Mouse (Mus musculus) fat pad, adult 2 months (tissue): ENCODE data around the gene Gm20661.
"Not testable (repeated sequence)": the region's sequence is repeated elsewhere in the genome, so short reads cannot be mapped to it uniquely, and the experiment has no call there.

Experiments used
- DNase-seq: peaks from one replicate; pipeline ENCODE4 v3.0.0-alpha.2; 2011; ENCODE audit warnings: low read depth, low spot score; ENCODE audit errors: extremely low read depth

The Gm20661 gene

DNA sequence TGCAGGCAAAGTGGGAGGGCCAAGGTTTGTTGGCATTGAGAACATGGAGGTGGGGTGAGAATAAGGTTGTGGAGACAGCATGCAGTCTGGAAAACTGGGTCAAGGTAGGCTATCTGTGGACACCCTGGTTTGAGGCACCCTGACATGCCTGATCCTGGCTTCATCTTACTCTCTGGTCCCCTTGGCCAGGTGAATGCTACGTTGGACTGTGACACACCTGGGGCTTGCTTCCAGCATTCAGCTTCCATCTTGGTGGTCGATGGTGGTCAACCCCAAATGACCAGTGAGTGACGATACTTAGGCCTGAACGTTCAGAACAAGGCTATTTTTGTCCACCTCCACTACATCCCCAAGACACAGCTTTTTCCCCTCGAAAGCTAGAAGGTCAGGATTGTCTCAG lies 13.2 kb downstream of the Gm20661 start, which contains the start of gene Gm20662:
Gm20662 (plus strand) TSS at position 301 of the 400 bp plus-strand sequence.
- DNase-seq: no peak

DNA sequence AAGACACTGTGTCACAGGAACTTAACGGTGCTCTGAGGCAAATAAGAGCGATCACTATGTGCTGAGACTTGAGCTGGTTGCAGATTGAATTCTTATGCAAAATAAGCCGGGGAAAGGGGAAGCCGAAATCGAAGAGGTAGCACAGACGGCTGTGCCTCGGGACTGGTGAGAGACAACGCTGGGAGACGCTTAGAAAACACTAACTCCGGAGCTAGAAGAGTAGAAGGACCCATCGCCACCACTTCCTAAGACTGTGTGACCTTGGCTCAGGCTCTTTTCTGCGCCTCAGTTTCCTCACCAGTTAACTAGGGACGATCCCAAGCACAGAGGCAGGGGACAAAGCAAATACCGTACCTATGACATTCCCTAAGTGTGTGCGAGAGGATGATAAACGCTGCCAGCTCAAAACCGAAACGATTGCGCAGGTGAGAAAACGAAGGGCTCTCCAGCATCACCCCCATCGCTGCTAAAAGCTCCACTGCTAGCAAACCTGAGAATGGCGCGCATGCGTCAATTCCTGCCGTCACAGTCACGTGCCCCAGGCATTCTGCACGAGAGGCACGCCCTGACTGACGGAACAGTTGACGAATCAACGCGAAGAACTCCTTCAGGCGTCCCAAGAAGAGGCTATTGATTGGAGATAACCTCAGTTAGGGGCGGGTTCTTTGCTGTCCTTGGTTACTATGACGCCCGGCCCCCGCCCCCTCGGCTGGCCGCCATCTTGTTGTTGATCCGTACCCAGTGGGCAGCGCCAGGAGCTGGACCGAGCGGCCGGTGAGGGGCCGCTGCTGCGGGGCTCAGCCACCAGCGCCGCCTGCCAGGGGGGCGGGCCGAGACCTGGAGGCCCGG lies 19.3 kb downstream of the Gm20661 start, which contains the start of gene Ip6k1:
Ip6k1 (plus strand) TSS at position 580 of the 849 bp plus-strand sequence.
- peak; percentile 95 for DNase-seq

DNA sequence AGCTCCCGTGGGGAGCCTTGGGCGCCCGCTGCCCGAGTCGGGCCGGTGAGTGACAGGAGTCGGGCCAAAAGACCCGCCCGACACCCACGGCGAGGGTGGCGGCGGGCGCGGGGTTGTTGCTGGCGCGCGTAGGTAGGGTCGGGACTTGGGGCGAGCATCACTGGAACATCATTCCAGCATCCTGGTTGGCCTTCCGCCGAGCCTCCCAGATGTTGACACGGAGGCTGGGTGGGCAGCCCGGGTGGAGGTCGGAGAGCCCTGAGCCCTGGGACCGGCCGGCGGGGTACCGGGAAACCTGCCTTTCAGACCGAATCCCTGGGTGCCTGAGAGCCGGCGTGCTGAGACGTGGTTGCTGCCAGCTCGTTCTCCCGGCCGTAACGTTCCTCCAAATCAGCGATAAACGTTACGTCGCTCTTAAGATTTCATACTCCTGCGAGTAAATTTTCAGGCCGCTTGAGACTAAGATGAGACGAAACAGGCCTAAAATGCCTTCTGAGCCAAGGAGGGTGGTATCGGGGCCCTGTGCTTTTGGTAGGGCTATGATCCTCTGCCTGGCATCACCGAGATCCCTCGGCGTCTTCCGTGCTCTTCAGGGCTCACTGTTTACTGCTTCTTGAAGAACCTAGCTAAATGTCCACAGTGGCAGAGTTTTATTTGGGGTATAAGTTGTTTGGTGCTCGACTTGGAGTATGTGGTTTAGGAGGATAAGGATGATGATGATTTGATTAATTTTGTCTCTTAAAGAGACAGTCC lies 20.1 kb downstream of the Gm20661 start:
- DNase-seq: no peak

DNA sequence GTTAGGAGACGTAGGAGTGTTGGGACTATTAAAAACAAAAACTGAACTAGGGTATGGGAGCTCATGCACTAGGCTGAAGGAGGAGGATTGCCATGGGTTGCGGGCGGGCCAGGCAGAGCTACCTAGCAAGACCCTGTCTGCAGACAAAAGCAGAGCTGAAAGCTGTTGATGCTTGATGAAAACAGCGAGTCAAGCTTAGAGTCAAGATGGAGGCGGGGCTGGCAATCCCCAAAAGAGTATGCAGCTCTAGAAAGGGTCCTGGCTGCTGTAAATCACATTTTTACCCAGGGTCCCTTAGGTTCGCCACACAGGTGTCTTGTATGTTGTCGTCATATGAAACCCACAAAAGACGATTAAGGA lies 20.7 kb downstream of the Gm20661 start:
- no peak for DNase-seq

DNA sequence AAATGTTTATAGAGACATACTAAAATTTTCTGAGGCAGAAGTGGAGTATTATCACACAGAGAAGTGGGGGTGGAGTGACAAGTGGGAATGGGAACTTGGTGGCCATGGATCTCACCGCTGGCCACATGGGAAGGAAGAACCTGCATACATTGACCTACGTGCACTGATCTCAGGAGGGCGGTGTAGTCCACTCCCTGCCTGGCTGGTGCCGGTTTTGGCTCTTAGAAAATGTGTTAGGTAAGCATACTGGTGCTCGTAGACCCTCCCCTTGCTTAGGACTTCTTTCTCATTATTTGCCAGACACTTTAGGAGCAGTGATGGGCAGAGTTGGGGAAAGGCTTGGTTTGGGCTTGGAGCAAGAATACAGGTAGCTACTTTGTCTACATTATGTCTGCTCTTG lies 25.2 kb downstream of the Gm20661 start:
- no peak for DNase-seq

DNA sequence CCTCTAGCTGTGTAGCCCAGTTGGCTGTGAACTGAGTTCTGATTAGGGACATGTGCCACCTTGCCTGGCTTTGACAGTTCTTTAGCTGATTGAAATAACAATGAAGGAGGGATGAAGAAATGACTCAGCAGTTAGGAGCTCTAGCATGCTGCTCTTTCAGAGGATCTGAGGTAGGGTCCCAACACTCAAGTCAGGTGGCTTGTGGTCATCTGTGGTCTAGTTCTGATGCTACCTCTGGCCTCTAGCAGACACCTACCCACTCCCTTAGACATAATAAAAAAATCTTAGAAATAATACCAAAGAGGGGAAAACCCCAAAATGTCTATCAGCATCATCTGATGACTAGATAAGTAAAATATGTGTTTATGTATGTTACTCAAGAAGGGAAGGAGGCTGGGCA lies 27.5 kb downstream of the Gm20661 start:
- no peak for DNase-seq

DNA sequence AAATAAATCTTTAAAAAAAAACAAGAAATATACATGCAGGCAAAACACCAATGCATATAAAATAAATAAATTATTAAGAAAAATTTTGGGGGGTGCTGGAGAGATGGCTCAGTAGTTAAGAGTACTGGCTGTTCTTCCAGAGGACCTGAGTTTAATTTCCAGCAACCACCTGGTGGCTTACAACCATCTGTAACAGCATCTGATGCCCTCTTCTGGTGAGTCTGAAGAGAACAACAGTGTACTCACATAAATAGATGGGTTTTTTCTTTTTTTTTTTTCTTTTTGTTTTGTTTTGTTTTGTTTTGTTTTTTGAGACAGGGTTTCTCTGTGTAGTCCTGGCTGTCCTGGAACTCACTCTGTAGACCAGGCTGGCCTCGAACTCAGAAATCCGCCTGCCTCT lies 30.7 kb downstream of the Gm20661 start:
- DNase-seq: not testable (repeated sequence)

DNA sequence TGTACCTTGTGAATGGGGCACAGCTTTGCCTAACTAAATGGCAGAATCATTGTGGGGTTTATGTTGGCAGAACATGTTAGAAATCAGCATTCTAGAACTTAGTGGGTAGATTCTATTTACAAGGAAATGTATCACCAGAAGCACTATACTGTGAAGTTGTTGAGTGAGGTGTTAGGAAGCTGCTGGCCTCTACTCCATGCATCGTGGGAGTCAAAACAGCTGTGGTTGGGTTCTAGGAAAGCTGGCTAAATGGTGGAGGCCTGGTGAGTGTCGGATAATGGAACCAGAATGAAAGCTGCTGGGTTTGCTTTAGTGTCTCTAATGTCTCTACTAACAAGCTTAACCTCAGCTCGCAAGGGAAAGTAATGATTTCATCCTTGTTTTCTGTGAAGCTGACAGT lies 34.3 kb downstream of the Gm20661 start:
- no peak for DNase-seq

DNA sequence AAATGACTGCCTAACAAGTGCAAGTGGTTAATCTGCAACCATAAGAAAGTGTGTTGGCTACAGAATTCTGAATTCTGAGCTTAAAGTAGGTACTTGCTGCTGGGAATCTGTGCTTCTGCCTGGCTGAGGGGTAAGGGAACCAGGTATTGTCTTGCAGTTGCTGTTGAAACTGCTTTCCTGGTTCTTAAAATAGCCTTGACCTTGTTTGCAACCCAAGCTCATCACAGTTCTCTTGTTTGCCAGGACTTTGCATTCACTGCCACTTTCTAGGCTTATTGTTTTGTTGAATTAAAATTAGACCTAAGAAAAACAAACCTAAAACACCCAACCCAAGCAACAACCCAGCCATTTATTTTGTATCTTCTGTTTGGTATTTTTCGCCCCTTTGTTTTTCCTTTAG lies 37.9 kb downstream of the Gm20661 start:
- no peak for DNase-seq

DNA sequence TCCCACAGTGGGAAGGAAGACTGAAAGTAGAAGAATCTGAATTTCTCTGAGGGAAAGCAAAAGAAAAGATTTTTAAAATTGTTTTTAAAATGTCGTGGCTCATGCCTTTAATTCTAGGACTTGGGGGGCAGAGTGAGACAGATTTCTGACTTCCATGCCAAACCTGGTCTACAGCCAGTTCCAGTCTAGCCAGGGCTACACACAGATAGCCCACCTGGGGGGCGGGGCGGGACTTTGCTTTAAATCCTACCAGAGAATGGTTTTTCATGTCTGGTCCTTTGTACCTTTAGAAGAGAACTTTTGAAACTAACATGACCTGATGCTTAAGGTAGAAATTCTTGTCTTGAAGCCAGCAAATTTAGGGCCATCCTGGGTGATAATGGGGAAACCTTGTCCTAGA lies 40.4 kb downstream of the Gm20661 start:
- no peak for DNase-seq

DNA sequence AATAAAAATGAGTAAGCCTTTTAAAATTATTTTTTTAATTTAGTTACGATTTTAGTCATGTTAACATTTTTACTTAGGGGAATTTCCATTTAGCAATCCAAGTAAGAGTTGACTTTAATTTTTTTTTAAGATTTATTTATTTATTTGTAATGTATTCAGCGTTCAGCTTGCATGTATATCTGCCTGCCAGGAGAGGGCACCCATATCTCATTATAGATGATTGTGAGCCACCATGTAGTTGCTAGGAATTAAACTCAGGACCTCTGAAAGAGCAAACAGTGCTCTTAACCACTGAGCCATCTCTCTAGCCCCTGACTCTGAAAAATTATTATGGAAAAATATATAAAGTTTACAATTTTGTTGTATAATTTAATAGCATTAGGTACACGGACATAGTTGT lies 43.7 kb downstream of the Gm20661 start:
- DNase-seq: no peak

DNA sequence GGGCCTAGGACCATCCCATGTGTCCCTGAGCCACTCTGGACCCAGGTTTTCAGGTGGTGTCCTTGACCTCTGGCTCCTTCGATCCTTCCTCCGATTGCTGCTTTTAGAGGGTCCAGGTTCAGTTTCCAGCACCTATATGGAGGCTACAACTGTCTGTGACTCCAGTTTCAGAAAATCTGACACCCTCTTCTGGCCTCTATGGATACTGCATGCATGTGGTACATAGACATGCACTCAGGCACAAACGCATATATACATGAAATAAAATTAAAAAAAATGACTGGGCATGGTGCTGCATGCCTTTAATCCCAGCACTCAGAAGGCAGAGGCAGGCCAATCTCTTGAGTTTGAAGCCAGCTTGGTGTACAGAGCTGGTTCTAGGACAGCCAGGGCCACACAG lies 45.0 kb downstream of the Gm20661 start:
- DNase-seq: no peak

DNA sequence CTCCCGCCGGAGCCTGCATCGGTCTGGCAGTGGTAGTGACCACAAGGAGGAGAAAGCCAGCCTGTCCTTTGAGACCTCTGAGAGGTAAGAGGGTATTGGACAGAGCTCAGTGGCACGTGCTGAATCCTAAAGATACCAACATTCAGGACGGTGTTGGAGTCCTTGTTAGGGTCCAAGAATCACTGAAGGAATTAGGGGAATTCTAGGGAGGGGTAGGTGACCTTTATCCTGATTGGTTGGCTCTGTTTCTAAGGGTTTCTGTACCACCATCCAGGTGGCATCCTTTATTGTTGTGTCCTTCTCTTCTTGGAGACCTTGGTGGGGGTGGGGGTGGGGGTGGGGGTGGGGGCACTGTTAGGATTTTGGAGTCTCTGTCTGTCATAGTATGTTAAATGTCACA lies 49.3 kb downstream of the Gm20661 start:
- no peak for DNase-seq

DNA sequence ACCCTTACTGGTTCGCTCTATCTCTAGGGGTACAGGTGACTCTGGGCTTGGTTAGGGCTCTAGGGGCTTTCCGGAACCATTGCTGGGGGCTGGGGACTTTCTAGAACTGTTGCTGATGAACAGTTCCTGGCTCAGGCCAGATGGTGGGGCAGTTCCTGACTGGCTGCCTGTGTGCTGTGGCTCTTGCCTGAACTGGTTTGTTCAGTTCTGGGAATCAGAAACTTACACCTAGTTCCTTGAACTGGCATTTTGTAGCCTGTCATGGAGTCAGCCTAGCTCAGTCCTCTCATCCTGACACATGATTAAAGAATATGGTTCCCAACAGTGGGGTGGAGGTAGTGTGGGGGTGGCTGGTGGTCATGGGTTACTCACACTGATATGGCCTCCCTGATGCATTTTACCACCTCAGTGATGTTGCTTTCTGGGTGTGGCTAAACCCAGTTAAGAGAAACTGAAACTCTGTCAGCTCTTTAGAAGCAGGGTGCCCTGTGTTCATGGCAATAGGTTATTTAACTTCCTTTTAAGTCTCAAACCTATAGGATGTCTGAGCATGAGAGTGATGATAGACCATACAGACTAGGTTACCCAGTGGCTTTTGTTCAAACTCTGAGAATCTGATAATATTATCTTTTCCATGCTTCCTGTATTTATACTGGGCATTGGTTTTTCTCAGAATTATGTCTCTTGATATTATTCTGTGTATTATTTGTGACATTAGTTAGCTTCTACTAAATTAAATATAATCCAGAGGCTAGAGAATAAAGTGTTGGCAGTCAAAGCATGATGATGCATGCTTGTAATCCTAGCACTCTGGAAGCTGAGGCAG lies 52.7 kb downstream of the Gm20661 start:
- DNase-seq: no peak
